Mouse (Mus musculus): ENCODE results near the gene Prss12.

Gene Prss12

DNA sequence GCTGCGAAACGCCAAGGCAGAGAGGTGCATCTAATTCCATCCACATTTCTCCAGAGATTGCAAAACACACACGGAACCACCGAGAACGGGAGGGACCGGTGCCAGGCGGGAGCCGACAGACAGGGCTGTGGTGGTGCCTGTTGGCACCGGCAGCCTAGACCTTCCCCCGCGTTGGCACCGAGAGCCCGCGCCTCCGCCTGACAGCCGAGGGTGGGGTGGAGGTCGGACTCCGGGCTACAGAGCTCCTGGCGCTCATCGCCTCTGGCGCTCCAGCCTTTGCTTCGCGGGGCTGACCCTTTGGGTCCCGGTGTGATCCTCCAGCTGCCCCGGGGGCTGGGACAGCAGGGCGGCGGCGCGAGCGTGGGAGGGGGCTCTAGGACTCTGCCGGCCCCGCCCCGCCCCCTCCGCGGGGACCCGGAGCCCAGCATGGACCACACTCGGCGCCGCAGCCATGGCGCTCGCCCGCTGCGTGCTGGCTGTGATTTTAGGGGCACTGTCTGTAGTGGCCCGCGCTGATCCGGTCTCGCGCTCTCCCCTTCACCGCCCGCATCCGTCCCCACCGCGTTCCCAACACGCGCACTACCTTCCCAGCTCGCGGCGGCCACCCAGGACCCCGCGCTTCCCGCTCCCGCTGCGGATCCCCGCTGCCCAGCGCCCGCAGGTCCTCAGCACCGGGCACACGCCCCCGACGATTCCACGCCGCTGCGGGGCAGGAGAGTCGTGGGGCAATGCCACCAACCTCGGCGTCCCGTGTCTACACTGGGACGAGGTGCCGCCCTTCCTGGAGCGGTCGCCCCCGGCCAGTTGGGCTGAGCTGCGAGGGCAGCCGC is at the start of gene Prss12:
TSS of gene Prss12 (plus strand) at position 206 of the 830 bp plus-strand sequence.
- peak; percentile 41 to 58 for DNase-seq

DNA sequence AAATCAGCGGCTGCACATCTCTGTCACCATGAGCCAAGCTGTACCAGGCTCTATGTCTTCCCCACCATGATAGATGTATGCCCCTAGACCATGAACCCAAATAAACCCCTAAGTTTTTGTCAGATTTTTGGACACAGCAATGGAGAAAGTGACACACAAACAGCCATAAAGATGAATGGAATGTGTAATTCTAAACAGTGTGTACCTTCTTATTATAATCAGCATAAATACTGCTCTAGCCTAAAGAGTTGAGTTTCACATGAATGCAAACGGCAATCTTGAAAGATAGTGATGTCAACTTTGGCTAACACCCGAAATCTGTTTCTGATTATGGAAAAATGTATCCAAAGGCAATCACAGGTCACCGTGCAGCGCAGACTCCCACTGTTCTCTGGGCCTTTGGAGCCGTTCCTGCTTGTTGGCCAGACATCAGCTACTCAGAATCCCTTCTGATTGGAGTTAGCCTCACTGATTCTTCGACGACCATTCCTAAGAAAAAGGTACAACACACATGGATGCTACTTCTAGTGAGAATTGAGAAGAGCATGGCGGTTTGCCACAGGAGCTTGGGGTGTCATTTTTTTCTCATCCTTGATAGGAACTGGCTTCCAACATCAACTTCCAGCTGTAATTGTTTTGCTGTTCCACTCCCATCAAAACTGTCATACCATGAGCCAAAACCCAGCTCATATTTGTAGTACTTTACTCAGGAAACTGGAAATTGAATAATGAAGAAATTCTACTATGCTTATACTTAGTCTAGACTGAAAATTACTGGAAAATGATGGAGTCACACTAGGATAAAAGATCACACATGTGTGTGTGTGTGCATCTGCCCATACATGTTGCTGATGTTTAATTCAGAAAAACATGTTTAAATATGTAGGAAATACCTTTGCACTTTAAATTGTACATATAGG is 48.9 kb upstream of the Prss12 start:
- DNase-seq = peak in 1 of 2 experiments; percentile 7

DNA sequence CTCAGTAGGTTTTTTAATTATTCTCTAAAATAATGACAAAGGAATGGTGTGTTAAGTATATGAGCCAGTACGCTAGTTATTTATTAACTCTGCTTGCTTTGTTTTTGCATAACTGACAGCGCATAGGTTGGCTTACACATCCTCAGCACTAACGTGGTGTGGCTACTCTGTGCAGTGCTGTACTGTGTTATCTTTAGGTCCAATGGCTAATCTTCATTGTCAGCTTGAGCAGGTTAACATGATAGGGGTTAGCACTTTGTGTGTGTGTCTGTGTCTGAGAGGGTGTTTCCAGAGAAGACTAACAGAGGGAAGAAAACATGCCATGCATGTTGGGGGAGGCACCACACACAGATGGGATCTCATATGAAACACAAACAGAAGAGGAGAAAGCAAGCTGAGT is 41.8 kb upstream of the Prss12 start:
- DNase-seq = no peak

DNA sequence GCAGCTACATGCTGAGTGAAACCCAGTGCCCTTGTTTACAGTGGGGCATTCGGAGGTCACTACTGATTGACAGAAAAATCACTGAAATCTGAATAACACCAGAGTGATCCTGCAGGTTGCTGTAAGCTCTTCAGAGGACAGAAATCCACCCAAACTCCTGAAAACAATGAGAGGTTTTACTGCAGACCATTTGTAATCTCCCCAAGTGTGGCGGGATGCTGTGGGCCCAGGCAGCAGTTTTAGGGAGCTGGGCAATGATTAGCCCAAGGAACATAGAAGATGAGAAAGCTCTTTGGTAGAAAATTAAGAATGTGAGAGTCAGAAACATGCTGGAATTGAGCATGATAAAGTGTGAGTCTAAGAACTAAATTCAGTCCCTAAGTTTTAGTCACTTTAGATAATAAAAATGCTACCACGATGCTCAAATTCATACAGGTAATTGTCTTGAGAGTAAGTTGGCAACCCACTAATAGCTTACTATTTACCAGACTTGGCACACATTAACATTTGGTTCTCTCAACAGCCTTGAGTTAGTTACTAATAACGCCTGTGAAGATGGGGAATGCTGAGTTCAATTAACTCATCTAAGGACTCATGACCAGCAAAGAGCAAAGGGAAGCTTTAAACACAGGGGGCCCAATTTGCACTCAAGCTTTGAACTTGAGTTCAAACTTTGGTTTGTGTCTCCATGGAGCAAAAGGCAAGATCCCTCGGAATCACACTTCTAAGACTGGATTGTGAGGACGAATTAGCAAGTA is 34.7 kb upstream of the Prss12 start:
- peak in 1 of 2 experiments; percentile 5 for DNase-seq

DNA sequence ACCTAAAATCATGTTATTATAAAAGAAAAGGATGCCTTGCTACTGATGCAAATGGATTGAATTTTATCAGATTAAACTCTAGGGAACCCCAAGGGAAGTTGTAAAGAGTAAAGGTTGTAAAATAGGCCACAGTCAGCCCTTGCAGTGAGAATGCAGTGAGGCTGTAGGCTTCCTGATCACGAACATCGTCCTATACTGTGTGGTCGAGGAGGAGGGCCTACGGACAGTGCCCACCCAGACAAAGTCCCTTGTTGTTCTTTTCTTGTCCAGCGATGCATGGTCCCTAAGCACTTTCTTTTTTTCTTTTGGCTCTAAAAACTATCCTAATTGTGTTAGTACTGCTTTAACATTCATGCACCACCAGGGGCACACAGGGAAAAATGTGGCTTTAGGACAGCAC is 33.5 kb upstream of the Prss12 start:
- peak in 1 of 2 experiments; percentile 11 for DNase-seq

DNA sequence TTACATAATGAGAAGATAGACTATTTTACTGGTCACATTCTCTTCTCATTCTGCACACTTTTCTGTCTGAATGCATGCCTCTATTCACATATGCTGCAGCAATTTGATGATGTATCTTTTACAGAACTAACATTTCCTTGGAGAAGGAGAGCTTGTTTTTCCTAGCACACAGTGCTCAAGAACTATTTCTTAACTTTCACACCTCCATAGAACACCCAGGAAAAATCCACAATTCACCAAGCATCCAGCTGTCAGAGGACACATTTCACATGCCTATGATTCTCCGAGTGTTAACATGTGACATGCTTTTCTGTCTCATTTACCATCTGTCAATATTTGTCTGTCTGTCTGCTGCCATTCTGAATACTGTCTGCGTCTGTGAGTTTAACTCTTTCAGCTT is 21.1 kb upstream of the Prss12 start:
- DNase-seq = no peak

DNA sequence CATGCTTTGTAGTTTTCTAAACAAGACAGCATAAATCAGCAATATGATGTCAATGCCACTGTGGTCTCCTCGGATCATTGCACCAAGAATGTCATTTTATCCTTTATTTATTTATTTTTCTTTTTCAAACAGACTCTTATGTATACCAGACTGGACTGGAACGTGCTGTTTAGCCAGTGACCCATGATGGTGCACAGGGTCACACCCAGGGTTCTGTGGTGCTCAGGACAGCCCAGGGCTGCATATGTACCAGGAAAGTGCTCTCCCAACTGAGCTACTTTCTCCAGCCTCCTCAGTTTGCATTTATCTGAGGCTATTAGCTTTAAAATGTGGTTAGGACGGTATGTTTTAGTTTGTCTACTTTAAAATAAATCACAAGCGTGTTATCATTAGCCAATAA is 18.7 kb upstream of the Prss12 start:
- DNase-seq = no peak

DNA sequence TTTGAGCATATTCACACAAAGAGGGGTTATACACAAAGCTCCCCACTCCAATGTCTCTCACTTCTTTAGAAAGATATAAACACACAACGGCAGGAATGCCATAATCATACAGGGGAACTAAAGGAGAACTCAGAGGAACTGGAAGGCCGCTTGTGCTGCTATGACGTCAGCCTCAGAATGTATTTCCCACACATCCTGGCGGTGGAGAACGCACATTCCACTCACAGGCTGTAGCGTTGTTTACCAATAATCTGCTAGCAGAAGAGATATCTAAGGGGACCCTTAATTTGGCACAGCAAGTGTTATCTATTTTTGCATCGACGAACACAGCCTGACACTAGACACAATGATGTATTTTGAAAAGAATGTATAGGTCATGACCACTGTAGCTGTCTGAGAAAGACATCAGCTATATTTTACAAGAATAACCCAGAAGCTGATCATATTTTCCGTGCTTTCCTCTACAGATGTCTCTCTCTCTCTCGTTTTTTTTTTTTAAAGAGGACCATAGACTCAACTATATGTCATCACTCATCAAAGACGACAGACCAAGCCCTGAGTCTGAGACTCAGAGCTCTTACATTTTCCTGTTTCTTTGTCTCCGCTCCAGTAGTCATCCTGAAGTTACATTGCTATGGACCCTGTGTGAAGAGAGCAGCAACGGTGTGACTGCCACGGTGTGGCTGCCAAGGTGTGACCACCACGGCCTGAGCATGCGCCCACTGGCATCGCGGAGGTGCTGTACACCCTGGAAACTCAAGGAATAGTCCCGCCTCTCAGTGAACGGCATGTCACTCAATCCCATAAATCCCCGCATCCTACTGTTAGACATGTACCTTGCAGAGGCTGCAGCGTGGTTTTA is 16.9 kb upstream of the Prss12 start:
- DNase-seq = no peak

DNA sequence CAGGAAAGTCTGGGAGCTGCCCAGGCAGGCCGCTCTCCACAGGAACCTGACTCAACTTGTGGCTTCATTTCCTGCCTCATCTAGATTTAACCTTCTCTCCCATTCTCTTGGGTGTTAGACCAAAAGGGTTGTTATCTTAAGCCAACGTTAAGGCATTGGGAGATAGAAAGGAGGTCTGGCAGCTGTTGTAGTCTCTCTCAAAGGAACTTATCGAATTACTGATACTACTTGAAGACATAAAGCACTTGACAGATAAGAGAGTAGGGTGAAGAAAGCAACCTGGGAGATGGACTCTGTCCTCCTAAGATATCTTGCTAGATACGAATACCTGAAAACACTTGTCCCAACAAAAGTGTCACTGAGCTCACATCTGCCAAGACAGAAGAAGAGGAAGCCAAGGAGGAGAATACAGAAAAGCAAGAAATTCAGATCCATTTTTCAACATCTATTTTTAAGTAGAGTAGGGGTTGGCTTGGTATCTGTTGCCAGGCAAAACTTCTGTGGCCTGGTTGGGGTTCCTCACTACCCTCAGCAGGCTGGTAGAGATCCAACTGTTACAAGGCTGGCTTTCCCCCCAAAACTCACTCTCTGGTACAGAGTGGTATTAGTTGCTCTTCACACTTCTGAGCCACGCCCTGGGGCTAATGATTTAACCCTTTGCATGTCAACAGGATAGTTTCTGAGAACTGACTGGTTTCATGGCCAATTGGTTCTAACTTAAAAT is 14.6 kb upstream of the Prss12 start:
- DNase-seq = no peak

DNA sequence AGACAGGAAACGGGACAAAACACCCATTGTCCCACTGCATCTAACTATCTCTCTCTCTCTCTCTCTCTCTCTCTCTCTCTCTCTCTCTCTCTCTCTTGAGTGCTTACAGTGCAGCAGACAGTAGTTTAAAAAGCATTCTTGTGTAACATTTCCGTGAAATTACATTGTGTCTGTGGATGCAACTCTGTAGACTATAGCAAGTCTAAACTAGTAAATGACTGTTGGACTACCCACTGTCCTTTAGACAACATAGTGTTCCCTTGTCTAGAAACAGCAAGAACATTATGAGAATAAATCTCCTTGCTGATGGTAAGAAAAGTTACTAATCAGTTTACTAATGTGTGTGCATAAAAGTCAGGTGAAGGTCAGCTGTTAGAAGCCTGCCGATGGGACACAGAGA is 13.4 kb upstream of the Prss12 start:
- DNase-seq = no peak

DNA sequence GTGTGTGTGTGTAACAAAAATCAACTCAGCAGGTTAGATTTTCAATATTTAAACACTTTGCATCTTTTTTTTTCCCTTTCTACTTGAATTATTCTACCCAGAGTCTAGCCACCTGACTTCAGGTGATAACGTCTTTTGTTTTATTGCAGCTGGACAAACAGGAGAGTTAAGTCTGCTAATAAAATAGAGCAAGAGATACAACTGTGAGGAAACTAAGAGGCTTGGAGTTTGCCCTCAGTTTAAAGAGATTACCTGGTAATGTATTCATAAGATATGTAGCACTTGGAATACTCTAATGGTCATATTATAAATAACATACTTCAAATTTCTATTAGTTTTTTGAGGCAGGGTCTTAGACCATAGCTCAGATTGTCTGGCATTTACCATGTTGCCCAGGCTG is 9.1 kb upstream of the Prss12 start:
- no peak for DNase-seq

DNA sequence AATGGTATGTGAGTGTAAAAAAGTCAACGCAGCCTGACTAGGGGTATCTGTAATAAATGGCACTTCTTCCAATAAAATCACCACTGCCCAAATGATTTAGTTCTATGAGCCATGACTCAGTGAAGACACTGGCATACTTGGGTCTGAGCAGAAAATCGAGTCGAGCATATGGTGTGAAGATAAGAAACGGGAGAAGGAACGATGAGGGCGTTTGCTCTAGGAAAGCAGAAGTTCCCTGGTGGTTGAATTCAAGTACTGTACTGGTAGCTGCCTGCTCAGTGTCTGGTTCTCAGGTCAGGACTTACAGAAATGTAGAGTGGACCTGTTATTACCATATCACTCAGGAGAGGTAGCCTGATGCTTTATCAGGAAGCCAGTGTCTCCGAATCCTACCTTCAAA is 6.2 kb upstream of the Prss12 start:
- no peak for DNase-seq

DNA sequence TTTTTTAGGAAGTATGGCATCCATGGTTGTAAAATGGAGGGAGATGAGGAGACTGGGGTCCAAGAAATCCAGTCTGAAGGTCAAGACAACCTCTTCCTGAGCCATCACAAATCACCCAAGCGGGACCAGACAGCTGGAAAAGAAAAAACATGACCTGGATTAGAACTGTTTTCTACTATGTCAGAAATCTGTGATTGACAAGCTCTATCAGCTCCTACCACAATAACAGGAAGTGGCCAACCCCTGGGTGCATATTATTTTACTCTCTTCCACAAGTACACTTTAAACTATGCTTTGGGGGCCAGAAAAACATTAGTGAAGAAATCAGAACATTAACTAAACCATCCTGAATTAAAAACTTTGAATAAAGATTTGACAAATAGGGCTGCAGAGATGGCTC is 2.2 kb upstream of the Prss12 start:
- DNase-seq = no peak

DNA sequence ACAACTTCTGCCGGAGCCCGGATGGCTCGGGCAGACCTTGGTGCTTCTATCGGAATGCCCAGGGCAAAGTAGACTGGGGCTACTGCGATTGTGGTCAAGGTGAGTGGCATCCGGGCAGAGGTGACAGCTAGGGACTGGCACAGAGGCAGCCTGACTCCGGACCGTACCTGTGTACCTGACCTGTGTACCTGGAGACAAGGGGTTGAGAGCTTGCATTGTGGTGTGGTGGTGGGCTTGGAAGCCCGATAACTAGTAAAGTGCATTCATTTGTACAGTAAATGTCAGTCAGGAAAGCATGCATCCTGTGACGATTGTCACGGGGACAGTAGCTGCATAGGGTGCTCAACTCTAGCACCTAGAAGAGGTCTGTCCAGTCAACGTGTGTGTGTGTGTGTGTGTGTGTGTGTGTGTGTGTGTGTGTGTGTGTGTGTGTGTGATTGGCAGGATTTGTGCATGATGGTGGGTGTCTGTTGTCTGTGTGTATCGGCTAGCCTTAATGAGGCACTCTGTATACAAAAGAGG is 886 bp downstream of the Prss12 start:
- DNase-seq = peak in 1 of 2 experiments; percentile 54

DNA sequence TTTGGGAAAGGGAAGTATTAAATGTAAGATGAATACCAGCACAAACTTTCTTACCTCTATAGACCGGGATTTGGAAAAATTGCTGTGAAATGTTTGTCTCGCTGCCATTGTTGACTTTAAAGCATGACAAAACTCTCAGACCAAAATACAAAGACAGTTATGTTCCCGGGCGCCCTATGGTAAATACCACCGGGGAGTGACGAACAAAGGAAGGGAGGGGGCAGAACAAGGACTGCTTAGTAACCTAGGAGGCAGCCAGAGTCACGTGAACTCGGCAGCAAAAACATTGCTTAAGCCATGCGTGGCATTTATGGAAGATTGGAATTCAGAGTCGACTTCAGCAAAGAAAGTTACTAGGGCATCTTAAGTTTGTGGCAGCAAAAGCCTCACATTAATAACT is 1.4 kb downstream of the Prss12 start:
- DNase-seq = peak in 1 of 2 experiments; percentile 13

DNA sequence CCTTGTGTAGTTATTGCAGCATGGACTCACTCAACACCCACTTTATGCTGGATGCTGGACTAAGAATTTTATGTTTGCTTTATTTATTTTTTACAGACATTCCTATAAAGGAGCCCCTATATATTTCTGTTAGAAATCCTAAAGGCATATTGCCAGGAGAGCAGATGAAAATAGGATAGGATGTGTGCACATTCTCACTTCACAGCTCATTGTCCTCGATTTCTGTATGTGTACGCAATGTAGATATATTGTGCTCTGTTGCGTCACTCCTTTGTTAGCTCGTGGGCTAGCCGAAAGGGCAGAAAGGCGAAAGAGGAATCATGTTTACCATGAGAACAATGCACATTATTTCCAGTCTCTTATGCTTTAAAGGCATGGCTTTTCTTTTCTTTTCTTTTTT is 3.4 kb downstream of the Prss12 start:
- DNase-seq = no peak

DNA sequence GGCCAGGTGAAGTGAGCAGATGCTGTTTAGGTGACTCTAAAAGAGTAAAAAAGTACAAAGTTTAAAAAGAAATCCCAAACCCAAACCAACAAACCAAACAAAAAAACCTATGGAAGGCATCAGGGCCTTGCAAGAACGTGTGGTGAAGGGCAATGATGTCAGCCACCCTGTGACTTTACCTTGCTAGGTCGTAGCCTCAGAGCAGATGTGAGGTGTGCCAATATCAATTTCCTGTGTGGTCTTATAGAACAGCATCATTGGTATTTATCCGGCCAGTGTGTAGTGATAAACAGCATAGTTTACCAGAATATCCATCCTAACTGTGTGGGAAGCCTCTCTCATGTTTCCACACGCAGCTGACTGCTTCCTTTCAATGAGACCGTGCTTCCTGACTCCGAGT is 6.2 kb downstream of the Prss12 start:
- DNase-seq = no peak

DNA sequence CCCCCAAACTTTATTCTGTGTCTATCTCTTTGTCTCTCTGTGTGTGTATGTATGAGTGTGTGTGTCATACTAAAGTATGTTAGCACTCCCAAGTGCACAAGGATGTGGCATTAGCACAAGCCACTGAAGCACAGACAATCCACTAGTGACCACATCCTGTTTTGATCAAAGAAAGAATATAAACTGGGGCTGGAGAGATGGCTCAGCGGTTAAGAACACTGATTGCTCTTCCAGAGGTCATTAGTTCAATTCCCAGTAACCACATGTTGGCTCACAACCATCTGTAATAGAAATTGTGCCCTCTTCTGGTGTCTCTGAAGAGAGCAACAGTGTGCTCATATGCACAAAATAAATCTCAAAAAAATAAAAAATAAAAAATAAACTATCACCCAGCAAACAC is 12.8 kb downstream of the Prss12 start:
- DNase-seq = no peak

DNA sequence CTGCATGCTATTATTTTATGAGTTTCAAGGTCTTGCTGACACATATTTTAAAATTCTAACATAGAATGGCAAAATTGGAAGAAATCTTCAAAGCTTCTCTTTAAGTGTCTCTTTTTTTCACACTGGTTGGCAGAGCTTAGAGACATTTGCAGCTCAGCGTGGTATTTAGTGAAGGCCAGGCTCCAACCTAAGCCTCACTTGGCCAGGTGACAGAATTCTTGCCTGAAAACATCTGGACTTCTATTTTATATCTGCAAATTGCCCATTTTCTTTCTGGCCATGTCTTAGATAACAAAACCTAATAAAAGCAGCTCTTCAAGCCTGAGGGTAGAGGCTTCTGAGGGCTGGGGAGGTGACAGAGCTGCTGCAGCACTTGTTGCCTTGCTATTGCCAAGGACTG is 13.7 kb downstream of the Prss12 start:
- no peak for DNase-seq

DNA sequence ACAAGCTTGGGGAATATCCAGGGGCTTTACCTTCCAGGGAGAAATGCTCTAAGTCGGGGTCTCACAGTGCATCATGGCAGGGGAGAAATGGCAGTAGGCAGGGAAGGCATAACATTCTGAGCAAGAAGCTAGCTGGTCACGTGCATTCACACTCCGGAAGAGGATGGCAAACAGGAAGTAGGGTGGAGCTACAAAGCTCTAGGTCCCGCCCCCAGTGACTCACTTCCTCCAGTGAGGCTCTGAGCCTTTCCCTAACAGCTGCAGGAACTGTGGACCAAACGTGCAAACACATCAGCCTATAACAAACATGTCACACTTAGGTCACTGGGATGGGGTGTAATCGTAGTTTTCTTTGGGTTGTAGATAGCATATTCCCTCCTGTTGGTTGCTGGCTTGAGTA is 15.6 kb downstream of the Prss12 start:
- peak in 1 of 2 experiments; percentile 8 for DNase-seq

DNA sequence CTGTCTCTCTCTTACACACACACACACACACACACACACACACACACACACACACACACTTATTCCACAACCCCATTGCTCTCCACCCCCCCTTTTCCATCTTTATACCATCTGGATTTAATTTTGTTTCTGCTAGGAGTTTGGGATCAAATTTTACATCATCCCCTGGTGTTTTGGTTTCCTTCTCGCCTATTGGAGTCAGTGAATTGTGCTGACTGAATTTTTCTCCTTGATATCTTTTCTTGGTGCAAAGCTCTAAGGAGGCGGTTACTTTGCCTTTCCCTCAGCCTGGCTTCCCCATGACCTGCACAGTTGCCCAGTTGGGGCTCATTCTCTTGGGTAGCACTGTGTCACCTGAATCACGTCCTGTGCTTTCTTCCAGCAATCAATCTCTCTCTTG is 30.1 kb downstream of the Prss12 start:
- DNase-seq = no peak
